Mouse (Mus musculus): ENCODE measurements around the gene Iqck. TPM values are rescaled to one million over a fixed set of nuclear protein-coding genes. Genes with fewer than 3 reads are reported as not detected.

Iqck gene
- polyA plus RNA-seq, 1 experiment from 2014 or later, result 4.9 TPM

- ATAC-seq (replicated peaks), result no peak
- peaks cover 29% of the 10 kb centered on the region for H3K4me1 ChIP-seq
- peak overlapping the region; percentile 98 for H3K4me3 ChIP-seq
- 26% methylated on average over 3 of the region's 3 CpGs for WGBS
- H3K27me3 ChIP-seq (replicated peaks), result no peaks in the 10 kb centered on the region
- no peaks in the 10 kb centered on the region for H3K9me3 ChIP-seq
- H3K27ac ChIP-seq, result no peak overlapping the region
- H3K4me2 ChIP-seq, result peak overlapping the region; percentile 88
- peak overlapping the region; percentile 71 for H3K9ac ChIP-seq
- peaks cover 22% of the 10 kb centered on the region; the same call in 1 of the 2 replicates for H3K36me3 ChIP-seq (replicated peaks)
Measured at GRCm38 (mm10) chr7:118854606-118855005, 946 bp upstream of the Iqck start.

- Histone ChIP-seq H3K27me3 (replicated peaks) (no peaks in the 10 kb centered on the region), H3K9me3 (no peaks in the 10 kb centered on the region), H3K4me2 (peak within 1 kb of the TSS; percentile 88), H3K4me3 (peak within 1 kb of the TSS; percentile 98), H3K36me3 (replicated peaks) (peaks cover 14% of the 10 kb centered on the region; the same call in 1 of the 2 replicates), H3K9ac (peak within 1 kb of the TSS; percentile 71), H3K27ac (peak within 1 kb of the TSS; percentile 88), H3K4me1 (peaks cover 29% of the 10 kb centered on the region)
- peak; percentile 83 for ATAC-seq (replicated peaks)
- under 1% methylated on average over 46 of the region's 46 CpGs for WGBS
Measured at GRCm38 (mm10) chr7:118855877-118856304, 339 bp downstream of the Iqck start, which contains the start of gene Knop1. TSS of gene Knop1 (minus strand) at chr7:118856254.

- no peak for ATAC-seq (replicated peaks)
- WGBS, result 92% methylated on average over 1 of the region's 1 CpGs
- H3K9ac ChIP-seq, result no peak overlapping the region
- no peaks in the 10 kb centered on the region for H3K9me3 ChIP-seq
- 0 out of 2 replicates have a peak, but pooled peaks cover 4% of the 10 kb centered on the region for H3K36me3 ChIP-seq (replicated peaks)
- peaks cover 25% of the 10 kb centered on the region for H3K4me1 ChIP-seq
- H3K4me2 ChIP-seq, result no peak overlapping the region
- no peak overlapping the region for H3K27ac ChIP-seq
- H3K4me3 ChIP-seq, result no peak overlapping the region
- H3K27me3 ChIP-seq (replicated peaks), result no peaks in the 10 kb centered on the region
Measured at GRCm38 (mm10) chr7:118858640-118859039, 3.1 kb downstream of the Iqck start.

GRCm38 (mm10) chr7:118865362-118865761 is 9.8 kb downstream of the Iqck start:
- no peak overlapping the region for H3K4me2 ChIP-seq
- no peaks in the 10 kb centered on the region for H3K4me1 ChIP-seq
- no peak overlapping the region for H3K4me3 ChIP-seq
- H3K9me3 ChIP-seq, result no peaks in the 10 kb centered on the region
- H3K27me3 ChIP-seq (replicated peaks), result no peaks in the 10 kb centered on the region
- 77% methylated on average over 2 of the region's 2 CpGs for WGBS
- no peak for ATAC-seq (replicated peaks)
- no peak overlapping the region for H3K9ac ChIP-seq
- H3K36me3 ChIP-seq (replicated peaks), result no peaks in the 10 kb centered on the region
- H3K27ac ChIP-seq, result no peak overlapping the region

- H3K9ac ChIP-seq, result no peak overlapping the region
- H3K27me3 ChIP-seq (replicated peaks), result no peaks in the 10 kb centered on the region
- H3K36me3 ChIP-seq (replicated peaks), result no peaks in the 10 kb centered on the region
- no peak overlapping the region for H3K27ac ChIP-seq
- H3K4me2 ChIP-seq, result no peak overlapping the region
- H3K4me1 ChIP-seq, result no peaks in the 10 kb centered on the region
- H3K9me3 ChIP-seq, result no peaks in the 10 kb centered on the region
- 84% methylated on average over 3 of the region's 3 CpGs for WGBS
- no peak overlapping the region for H3K4me3 ChIP-seq
- no peak for ATAC-seq (replicated peaks)
Measured at GRCm38 (mm10) chr7:118879466-118880029, 24.0 kb downstream of the Iqck start.

GRCm38 (mm10) chr7:118883957-118884356 is 28.4 kb downstream of the Iqck start:
- no peak for ATAC-seq (replicated peaks)
- H3K4me3 ChIP-seq, result no peak overlapping the region
- 80% methylated on average over 4 of the region's 4 CpGs for WGBS
- no peaks in the 10 kb centered on the region for H3K36me3 ChIP-seq (replicated peaks)
- peaks cover 4% of the 10 kb centered on the region; the same call in 1 of the 2 replicates for H3K4me1 ChIP-seq
- H3K9ac ChIP-seq, result no peak overlapping the region
- H3K4me2 ChIP-seq, result no peak overlapping the region
- H3K27ac ChIP-seq, result no peak overlapping the region
- no peaks in the 10 kb centered on the region for H3K27me3 ChIP-seq (replicated peaks)
- no peaks in the 10 kb centered on the region for H3K9me3 ChIP-seq

GRCm38 (mm10) chr7:118884969-118885368 is 29.4 kb downstream of the Iqck start:
- Histone ChIP-seq H3K27ac (no peak overlapping the region), H3K27me3 (replicated peaks) (no peaks in the 10 kb centered on the region), H3K4me3 (no peak overlapping the region), H3K9ac (no peak overlapping the region), H3K9me3 (no peaks in the 10 kb centered on the region), H3K4me1 (peaks cover 9% of the 10 kb centered on the region; the same call in 1 of the 2 replicates), H3K36me3 (replicated peaks) (no peaks in the 10 kb centered on the region), H3K4me2 (no peak overlapping the region)
- WGBS, result 80% methylated on average over 4 of the region's 4 CpGs
- ATAC-seq (replicated peaks), result no peak

GRCm38 (mm10) chr7:118887303-118888055 is 31.9 kb downstream of the Iqck start:
- no peak overlapping the region for H3K27ac ChIP-seq
- 18% methylated on average over 6 of the region's 6 CpGs for WGBS

GRCm38 (mm10) chr7:118889046-118889680 is 33.6 kb downstream of the Iqck start:
- Histone ChIP-seq H3K9ac (no peak overlapping the region), H3K36me3 (replicated peaks) (no peaks in the 10 kb centered on the region), H3K9me3 (no peaks in the 10 kb centered on the region), H3K27ac (no peak overlapping the region), H3K4me3 (no peak overlapping the region), H3K27me3 (replicated peaks) (no peaks in the 10 kb centered on the region; the same call in 1 of the 2 replicates), H3K4me1 (peaks cover 9% of the 10 kb centered on the region; the same call in 1 of the 2 replicates), H3K4me2 (no peak overlapping the region)
- no peak for ATAC-seq (replicated peaks)
- WGBS, result 3% methylated on average over 3 of the region's 3 CpGs

More at GRCm38 (mm10) chr7:118887303-118888055, 31.9 kb downstream of the Iqck start:
- no peak for ATAC-seq (replicated peaks)
- Histone ChIP-seq H3K9me3 (no peaks in the 10 kb centered on the region), H3K9ac (no peak overlapping the region), H3K4me3 (no peak overlapping the region), H3K27me3 (replicated peaks) (no peaks in the 10 kb centered on the region; the same call in 1 of the 2 replicates), H3K4me2 (no peak overlapping the region), H3K36me3 (replicated peaks) (no peaks in the 10 kb centered on the region), H3K4me1 (peaks cover 9% of the 10 kb centered on the region; the same call in 1 of the 2 replicates)

GRCm38 (mm10) chr7:118895469-118896450 is 40.2 kb downstream of the Iqck start:
- ATAC-seq (replicated peaks), result peak; percentile 51
- Histone ChIP-seq H3K4me2 (no peak overlapping the region), H3K27ac (peak overlapping the region; percentile 39; the same call in 1 of the 2 replicates), H3K9ac (no peak overlapping the region), H3K4me3 (no peak overlapping the region), H3K4me1 (peaks cover 9% of the 10 kb centered on the region), H3K27me3 (replicated peaks) (no peaks in the 10 kb centered on the region; the same call in 1 of the 2 replicates), H3K9me3 (no peaks in the 10 kb centered on the region), H3K36me3 (replicated peaks) (no peaks in the 10 kb centered on the region)
- WGBS, result 37% methylated on average over 10 of the region's 10 CpGs

- Histone ChIP-seq H3K27me3 (replicated peaks) (no peaks in the 10 kb centered on the region), H3K9me3 (no peaks in the 10 kb centered on the region), H3K36me3 (replicated peaks) (no peaks in the 10 kb centered on the region), H3K27ac (no peak overlapping the region), H3K9ac (no peak overlapping the region), H3K4me3 (no peak overlapping the region), H3K4me2 (no peak overlapping the region), H3K4me1 (peaks cover 17% of the 10 kb centered on the region)
- no peak for ATAC-seq (replicated peaks)
Measured at GRCm38 (mm10) chr7:118898063-118898462, 42.5 kb downstream of the Iqck start.

Measured in midbrain, embryonic 15.5 days (tissue).